Comparison of ENCODE assay signal across 12 mouse cellular contexts in the genomic region with DNA sequence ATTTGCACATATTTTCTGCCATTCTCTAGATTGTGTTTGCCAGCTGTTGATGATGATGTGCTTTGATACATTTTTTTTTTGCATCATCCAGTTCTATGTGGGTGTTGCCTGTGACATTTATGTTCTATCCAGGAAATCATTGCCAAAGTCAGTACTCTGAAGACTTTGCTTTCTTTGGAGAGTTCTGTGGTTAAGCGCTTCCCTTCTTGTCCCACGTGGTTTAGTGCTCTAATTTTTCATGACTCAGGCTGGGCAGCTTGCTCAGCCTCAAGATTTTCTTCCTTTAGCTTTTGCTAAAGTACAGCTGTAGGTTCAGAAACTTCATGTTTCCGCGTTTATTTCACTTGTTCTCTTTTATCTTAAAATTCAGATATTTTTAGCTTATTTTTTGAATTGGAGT. TPM values are rescaled to one million over a fixed set of nuclear protein-coding genes. Genes with fewer than 3 reads are reported as not detected.
A peak's percentile ranks its signal among the peaks of the same experiment; 100 is the strongest.
DNase-seq lines count a peak whose midpoint lies in the region; ATAC-seq and TF ChIP-seq lines count a peak whose summit lies in the region.
"Had no signal": no experiment of that assay in that cellular context is flagged by ENCODE, and none has a peak within 500 bp of the region (broad histone marks: within the 10 kb centered on the region; RNA-seq: fewer than 3 reads in every experiment).

No protein-coding gene starts in this region.

- no peak for TF ChIP-seq POLR2A in kidney, adult 2 months (IDR thresholded peaks at IDR 0.05; ENCODE audit: low read depth, low read length)

- H3K27me3 ChIP-seq in kidney, adult 2 months (replicated peaks; ENCODE audit: control insufficient read depth, insufficient read depth, low read length) = no peaks in the 10 kb centered on the region
- H3K27me3 ChIP-seq: embryonic facial prominence, embryonic 13.5 days had no signal

- H3K4me3 ChIP-seq in kidney, adult 2 months (ENCODE audit: insufficient read depth, low read depth, low read length) = no peak overlapping the region
- H3K4me3 ChIP-seq: embryonic facial prominence, embryonic 13.5 days had no signal

- 70% methylated on average over 4 of the region's 4 CpGs for WGBS in kidney, adult 2 months

- TF ChIP-seq CTCF in kidney, adult 2 months (conservative IDR thresholded peaks at IDR 0.05; ENCODE audit: insufficient read depth, insufficient read length, low read depth, low read length) = no peak

- peak; percentile 21 for DNase-seq in kidney, adult 2 months
- no peak for DNase-seq in kidney, postnatal 25 days
- peak; percentile 56 for DNase-seq in CD4-positive, CD25-positive, alpha-beta regulatory T cell, adult 2 months (ENCODE audit: low read depth, low spot score)
- peak; percentile 21 for DNase-seq in skeletal muscle tissue, adult 2 months (ENCODE audit: low read depth, low spot score)
- no peak for DNase-seq in layer of hippocampus, adult 11-12 months (ENCODE audit: low spot score)
- no peak for DNase-seq in urinary bladder, postnatal 36 days (ENCODE audit: low spot score in 2 of 2)
- no peak for DNase-seq in right cerebral cortex, postnatal 25 days
- DNase-seq: adrenal gland, postnatal 10 days; cerebellum, adult 9-10 months had no signal

- H3K36me3 ChIP-seq in kidney, adult 2 months (ENCODE audit: control insufficient read depth, insufficient read depth, low read length) = peaks cover 5% of the 10 kb centered on the region

- H3K4me1 ChIP-seq in kidney, adult 2 months (ENCODE audit: control insufficient read depth, insufficient read depth, low read length) = no peaks in the 10 kb centered on the region
- H3K4me1 ChIP-seq: embryonic facial prominence, embryonic 13.5 days had no signal

- peak; percentile 93 for ATAC-seq in common myeloid progenitor, adult 5-6 weeks (replicated peaks; ENCODE audit: low read depth, poor library complexity, severe bottlenecking)
- ATAC-seq: intestine, postnatal 0 days had no signal

- H3K27ac ChIP-seq in kidney, adult 2 months (ENCODE audit: insufficient read depth, low read depth, low read length) = no peak overlapping the region

RNA-seq across cellular contexts. Expression of gene Rapgef6, which starts 30.1 kb away (rescaled TPM):
- 12.1 and 15.9 TPM in 2 replicates for polyA plus RNA-seq in kidney, adult 2 months (2012; rRNA removed)
- 67.6 and 68.0 TPM in 2 replicates for total RNA-seq in common myeloid progenitor, adult 5-6 weeks (2017)

RNA-seq across cellular contexts. Expression of gene Fnip1, which starts 54.6 kb away (rescaled TPM):
- 5.2 and 6.2 TPM in 2 replicates for polyA plus RNA-seq in kidney, adult 2 months (2012; rRNA removed)
- total RNA-seq in common myeloid progenitor, adult 5-6 weeks (2017) = 25.4 and 26.4 TPM in 2 replicates

Comparison
In these comparisons a context has a peak if more than half of its experiments do, and no peak if none do; other contexts are left out.
1. DNase-seq: peak in kidney, adult 2 months (single experiment), CD4-positive, CD25-positive, alpha-beta regulatory T cell, adult 2 months (single experiment) and skeletal muscle tissue, adult 2 months (single experiment); none in kidney, postnatal 25 days (0 of 2), layer of hippocampus, adult 11-12 months (single experiment), urinary bladder, postnatal 36 days (0 of 2) and right cerebral cortex, postnatal 25 days (single experiment).